Mouse (Mus musculus) MEL (cell line): ENCODE results near the gene Gm527. TPM values are rescaled to one million over a fixed set of nuclear protein-coding genes. Genes with fewer than 3 reads are reported as not detected.

ENCODE experiments used
- DNase-seq: peaks from one replicate; pipeline ENCODE4 v3.0.0; 2011; ENCODE audit warnings: low read depth, low spot score
- H3K27ac ChIP-seq: 2 replicates; pipeline ENCODE4 v1.5.1; 2012; ENCODE audit warnings: low read depth, mild to moderate bottlenecking, control low read depth, low read length, moderate library complexity; ENCODE audit not compliant: control insufficient read depth
- H3K27me3 ChIP-seq, 2 experiments: fragments of 150-350 bp in 1 of 2; sonication (generic) in 1 of 2; 2 replicates each; pipeline ENCODE4 v1.6.1; 2012; ENCODE audit warnings: low read length in 2 of 2, mild to moderate bottlenecking in 2 of 2, improper control_type of control experiment in 1 of 2, moderate library complexity in 1 of 2; ENCODE audit not compliant: insufficient read depth in 2 of 2, control insufficient read depth in 1 of 2
- H3K36me3 ChIP-seq, 2 experiments: 2 replicates each; pipeline ENCODE4 v1.6.1; 2012 to 2014; ENCODE audit warnings: low read length in 2 of 2, improper control_type of control experiment in 1 of 2, inconsistent platforms in 1 of 2, mild to moderate bottlenecking in 1 of 2; ENCODE audit not compliant: insufficient read depth in 2 of 2, control insufficient read depth in 1 of 2
- H3K4me1 ChIP-seq, 2 experiments: fragments of 150-350 bp in 1 of 2; sonication (generic) in 1 of 2; 2 replicates each; pipeline ENCODE4 v1.6.1; 2012; ENCODE audit warnings: low read length in 2 of 2, improper control_type of control experiment in 1 of 2, mild to moderate bottlenecking in 1 of 2; ENCODE audit not compliant: insufficient read depth in 2 of 2, control insufficient read depth in 1 of 2
- H3K4me3 ChIP-seq, 2 experiments: fragments of 150-350 bp in 1 of 2; sonication (generic) in 1 of 2; 2 replicates each; pipeline ENCODE4 v1.5.1; 2012; ENCODE audit warnings: low read depth in 2 of 2, low read length in 2 of 2, mild to moderate bottlenecking in 2 of 2, moderate library complexity in 2 of 2, control low read depth in 1 of 2, improper control_type of control experiment in 1 of 2; ENCODE audit not compliant: control insufficient read depth in 1 of 2, insufficient read depth in 1 of 2
- H3K79me2 ChIP-seq: 2 replicates; pipeline ENCODE4 v1.6.1; 2012; ENCODE audit warnings: mild to moderate bottlenecking, low read length, moderate library complexity; ENCODE audit not compliant: control insufficient read depth, poor library complexity, insufficient read depth
- H3K9ac ChIP-seq: 2 replicates; pipeline ENCODE4 v1.6.1; 2012; ENCODE audit warnings: low read depth, mild to moderate bottlenecking, control low read depth, low read length, moderate library complexity; ENCODE audit not compliant: control insufficient read depth, poor library complexity, severe bottlenecking
- H3K9me3 ChIP-seq: fragments of 150-350 bp; sonication (generic); replicated peaks from 2 replicates; pipeline ENCODE4 v1.6.1; 2012; ENCODE audit warnings: mild to moderate bottlenecking, low read length, improper control_type of control experiment, moderate library complexity; ENCODE audit not compliant: insufficient read depth
- CTCF ChIP-seq, 3 experiments: IDR thresholded peaks in 2 of 3; conservative IDR thresholded peaks in 1 of 3; 2 replicates each; pipeline ENCODE4 v1.5.1; 2011 to 2012; ENCODE audit warnings: low read length in 3 of 3, low read depth in 2 of 3, mild to moderate bottlenecking in 2 of 3, improper control_type of control experiment in 1 of 3, inconsistent platforms in 1 of 3, mixed read lengths in 1 of 3, moderate library complexity in 1 of 3; ENCODE audit not compliant: control insufficient read depth in 1 of 3, insufficient read depth in 1 of 3, poor library complexity in 1 of 3, severe bottlenecking in 1 of 3
- EP300 ChIP-seq, 2 experiments: IDR thresholded peaks; 2 replicates each; pipeline ENCODE4 v1.6.1; 2011; ENCODE audit warnings: improper control_type of control experiment in 2 of 2, low read length in 2 of 2, low read depth in 1 of 2, mild to moderate bottlenecking in 1 of 2
- HCFC1 ChIP-seq: IDR thresholded peaks from 2 replicates; pipeline ENCODE4 v1.6.1; 2012; ENCODE audit warnings: low read depth, mild to moderate bottlenecking, inconsistent platforms, low read length, improper control_type of control experiment, moderate library complexity
- MEF2A ChIP-seq: IDR thresholded peaks from 2 replicates; pipeline ENCODE4 v1.6.1; 2014; ENCODE audit warnings: low read depth, mild to moderate bottlenecking, inconsistent platforms, low read length, improper control_type of control experiment; ENCODE audit not compliant: poor library complexity, insufficient replicate concordance, severe bottlenecking; ENCODE audit errors: extremely low read depth
- RAD21 ChIP-seq: IDR thresholded peaks from 2 replicates; pipeline ENCODE4 v1.6.1; 2011; ENCODE audit warnings: mild to moderate bottlenecking, low read depth, low read length, improper control_type of control experiment
- SIN3A ChIP-seq: IDR thresholded peaks from 2 replicates; pipeline ENCODE4 v1.6.1; 2012; ENCODE audit warnings: low read length, improper control_type of control experiment, inconsistent platforms
- SMC3 ChIP-seq: IDR thresholded peaks from 2 replicates; pipeline ENCODE4 v1.6.1; 2011; ENCODE audit warnings: low read depth, low read length, improper control_type of control experiment
- TAL1 ChIP-seq: IDR thresholded peaks from 2 replicates; pipeline ENCODE4 v1.6.1; 2012; ENCODE audit warnings: mild to moderate bottlenecking, inconsistent platforms, low read length, moderate library complexity, mixed read lengths
- TCF12 ChIP-seq: IDR thresholded peaks from 2 replicates; pipeline ENCODE4 v1.6.1; 2014; ENCODE audit warnings: low read depth, mild to moderate bottlenecking, inconsistent platforms, low read length, improper control_type of control experiment, moderate library complexity
- UBTF ChIP-seq: IDR thresholded peaks from 2 replicates; pipeline ENCODE4 v1.6.1; 2012; ENCODE audit warnings: low read depth, mild to moderate bottlenecking, inconsistent platforms, low read length, improper control_type of control experiment, moderate library complexity, borderline replicate concordance; ENCODE audit not compliant: insufficient read depth
- USF1 ChIP-seq: IDR thresholded peaks from 2 replicates; pipeline ENCODE4 v1.6.1; 2014; ENCODE audit warnings: low read depth, mild to moderate bottlenecking, inconsistent platforms, low read length, improper control_type of control experiment, moderate library complexity
- ZC3H11A ChIP-seq: IDR thresholded peaks from 2 replicates; pipeline ENCODE4 v1.6.1; 2012; ENCODE audit warnings: low read depth, mild to moderate bottlenecking, inconsistent platforms, low read length, improper control_type of control experiment
- ZNF384 ChIP-seq: IDR thresholded peaks from 2 replicates; pipeline ENCODE4 v1.6.1; 2012; ENCODE audit warnings: low read depth, mild to moderate bottlenecking, inconsistent platforms, low read length, improper control_type of control experiment
- polyA plus RNA-seq, 2 experiments: library from polyadenylated mRNA; stranded (reverse) in 1 of 2; unstranded in 1 of 2; fragments of >175 nt in 1 of 2; fragments of >200 nt in 1 of 2; gene quantifications; 2 replicates each; pipeline versions ENCODE4 v1.2.1 to v1.2.4; 2012; ENCODE audit warnings: low replicate concordance in 2 of 2, low read depth in 1 of 2; ENCODE audit not compliant: insufficient read length in 2 of 2, insufficient read depth in 1 of 2, missing spikeins in 1 of 2
- total RNA-seq: library from RNA; depleted of rRNA; stranded (reverse); fragments of 300-350 nt; gene quantifications from 2 replicates; pipeline ENCODE4 v1.2.3, GENCODE M21; 2012

Gm527 gene
- total and polyA plus RNA-seq, 3 experiments, result 1.7 to 2.6 TPM; not detected in 1

DNA sequence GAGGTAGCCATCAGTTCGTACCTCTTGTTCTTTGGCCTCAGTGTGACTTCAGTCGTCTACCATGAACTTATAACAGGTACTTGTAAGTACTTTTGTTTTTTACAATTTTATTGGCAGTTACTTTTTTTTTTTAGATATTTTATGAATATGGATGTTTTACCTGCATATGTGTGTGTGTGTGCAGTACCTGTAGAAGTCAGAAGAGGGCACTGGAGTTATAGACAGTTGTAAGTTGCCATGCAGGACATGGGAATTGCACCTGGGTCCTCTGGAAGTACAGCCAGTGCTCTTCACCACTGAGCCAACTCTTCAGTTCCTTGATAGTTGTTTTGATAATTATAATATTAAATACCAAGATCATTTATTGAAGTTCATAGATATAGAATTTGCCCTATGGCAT, 19.8 kb downstream of the Gm527 start:
- Histone ChIP-seq H3K4me1 (no peaks in the 10 kb centered on the region), H3K27ac (no peak overlapping the region), H3K9ac (no peak overlapping the region), H3K79me2 (no peaks in the 10 kb centered on the region), H3K4me3 (no peak overlapping the region), H3K9me3 (no peaks in the 10 kb centered on the region), H3K27me3 (no peaks in the 10 kb centered on the region), H3K36me3 (no peaks in the 10 kb centered on the region)
- DNase-seq, result peak; percentile 63
- TF ChIP-seq UBTF, result no peak
- TF ChIP-seq TAL1, result no peak
- peak; percentile 64 for TF ChIP-seq RAD21
- no peak for TF ChIP-seq TCF12
- peak; percentile 24; the same call in 1 of the 2 replicates for TF ChIP-seq ZC3H11A
- TF ChIP-seq SMC3, result peak; percentile 32; the same call in 1 of the 2 replicates
- TF ChIP-seq CTCF (IDR thresholded peaks at IDR 0.05 in 2 of 3, conservative IDR thresholded peaks at IDR 0.05 in 1 of 3; ENCODE audit: control insufficient read depth in 1 of 3, insufficient read depth in 1 of 3, low read depth in 2 of 3, low read length in 3 of 3, poor library complexity in 1 of 3, severe bottlenecking in 1 of 3), result peak; percentile 30 to 54 (median 43); a peak in 4 of 6 replicates

DNA sequence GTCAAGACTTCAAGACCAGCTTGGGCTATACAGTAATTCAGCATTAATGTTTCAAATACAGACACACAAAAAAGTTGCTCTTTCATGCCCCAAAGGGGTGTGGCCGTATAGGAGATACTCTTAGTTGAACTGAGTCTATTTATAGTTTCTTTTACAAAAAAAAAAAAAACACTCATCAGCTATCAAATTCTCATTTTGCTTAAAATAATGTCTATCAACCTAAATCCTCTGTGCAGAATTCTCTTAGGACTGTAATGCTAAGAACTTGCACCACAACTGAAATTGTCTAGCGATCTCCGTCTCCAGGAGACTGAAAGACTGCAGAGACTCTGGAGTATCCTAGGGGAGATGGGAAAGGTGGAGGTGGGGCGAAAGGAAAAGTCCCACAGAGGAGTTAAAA, 46.9 kb downstream of the Gm527 start:
- no peaks in the 10 kb centered on the region for H3K27me3 ChIP-seq
- H3K4me3 ChIP-seq, result peak overlapping the region; percentile 75 to 90
- peaks cover 0 to 11% of the 10 kb centered on the region in 2 experiments; a peak in 2 of 4 replicates for H3K36me3 ChIP-seq
- TF ChIP-seq SIN3A, result peak; percentile 28; the same call in 1 of the 2 replicates
- TF ChIP-seq HCFC1, result 0 out of 2 replicates have a peak, but pooled peaks have one; percentile 31
- 0 out of 2 replicates have a peak, but pooled peaks have one; percentile 30 for TF ChIP-seq MEF2A
- TF ChIP-seq ZC3H11A, result no peak
- TF ChIP-seq EP300 (IDR thresholded peaks at IDR 0.05; ENCODE audit: low read depth in 1 of 2, low read length in 2 of 2), result no peak
- TF ChIP-seq CTCF (IDR thresholded peaks at IDR 0.05 in 2 of 3, conservative IDR thresholded peaks at IDR 0.05 in 1 of 3; ENCODE audit: control insufficient read depth in 1 of 3, insufficient read depth in 1 of 3, low read depth in 2 of 3, low read length in 3 of 3, poor library complexity in 1 of 3, severe bottlenecking in 1 of 3), result no peak
- peak; percentile 76 for TF ChIP-seq ZNF384
- no peak for TF ChIP-seq UBTF
- TF ChIP-seq USF1, result 0 out of 2 replicates have a peak, but pooled peaks have one; percentile 2
- no peaks in the 10 kb centered on the region for H3K9me3 ChIP-seq
- H3K4me1 ChIP-seq, result peaks cover 0 to 7% of the 10 kb centered on the region in 2 experiments; a peak in 2 of 4 replicates
- DNase-seq, result no peak
- peaks cover 49% of the 10 kb centered on the region for H3K79me2 ChIP-seq
- no peak overlapping the region for H3K27ac ChIP-seq
- peak overlapping the region; percentile 60 for H3K9ac ChIP-seq
